ENCODE assay signal across 12 mouse cellular contexts in genomic region chr13:97941099-97941498, GRCm38 (mm10).
A peak's percentile ranks its signal among the peaks of the same experiment; 100 is the strongest.
DNase-seq lines count a peak whose midpoint lies in the region; ATAC-seq lines count a peak whose summit lies in the region.
"Had no signal": no experiment of that assay in that cellular context is flagged by ENCODE, and none has a peak within 500 bp of the region (broad histone marks: within the 10 kb centered on the region; RNA-seq: fewer than 3 reads in every experiment).

No protein-coding gene starts in this region.

- peaks cover 18% of the 10 kb centered on the region for H3K4me1 ChIP-seq in embryonic facial prominence, embryonic 10.5 days
- H3K4me1 ChIP-seq in intestine, embryonic 16.5 days (ENCODE audit: control insufficient read depth, insufficient read depth, low read length) = no peaks in the 10 kb centered on the region
- peaks cover 9% of the 10 kb centered on the region for H3K4me1 ChIP-seq in neural tube, embryonic 15.5 days

- peak; percentile 16 for DNase-seq in gastrocnemius, adult 18-20 months (ENCODE audit: low spot score)
- no peak for DNase-seq in gastrocnemius, postnatal 10 days
- peak; percentile 46 for DNase-seq in embryonic facial prominence, embryonic 10.5 days (ENCODE audit: low spot score)
- DNase-seq in spleen, postnatal 4 days (ENCODE audit: low spot score in 2 of 2) = peak; percentile 30 to 72
- DNase-seq in cerebellum, postnatal 25 days = no peak
- no peak for DNase-seq in layer of hippocampus, adult 8-10 months (ENCODE audit: low spot score in 2 of 2)
- DNase-seq: cerebellum, adult 11 months; lung, embryonic 14.5 days; right cerebral cortex, postnatal 4 days had no signal

- no peaks in the 10 kb centered on the region for H3K9me3 ChIP-seq in embryonic facial prominence, embryonic 10.5 days
- no peaks in the 10 kb centered on the region for H3K9me3 ChIP-seq in intestine, embryonic 16.5 days (ENCODE audit: control insufficient read depth, low read length)
- no peaks in the 10 kb centered on the region for H3K9me3 ChIP-seq in neural tube, embryonic 15.5 days (replicated peaks)

- peak overlapping the region; percentile 57; the same call in 1 of the 2 replicates for H3K27ac ChIP-seq in embryonic facial prominence, embryonic 10.5 days (replicated peaks)
- no peak overlapping the region for H3K27ac ChIP-seq in intestine, embryonic 16.5 days (ENCODE audit: low read length)
- no peak overlapping the region for H3K27ac ChIP-seq in neural tube, embryonic 15.5 days (replicated peaks)
- H3K27ac ChIP-seq: layer of hippocampus, adult 2 months had no signal

- peaks cover 4% of the 10 kb centered on the region; the same call in 1 of the 2 replicates for H3K27me3 ChIP-seq in embryonic facial prominence, embryonic 10.5 days (replicated peaks; ENCODE audit: low read depth, poor library complexity, severe bottlenecking)
- H3K27me3 ChIP-seq in intestine, embryonic 16.5 days (replicated peaks; ENCODE audit: control insufficient read depth, insufficient read depth, low read length) = no peaks in the 10 kb centered on the region
- H3K27me3 ChIP-seq in neural tube, embryonic 15.5 days (replicated peaks) = no peaks in the 10 kb centered on the region

- H3K9ac ChIP-seq in intestine, embryonic 16.5 days (ENCODE audit: low read depth, low read length) = no peak overlapping the region
- H3K9ac ChIP-seq in neural tube, embryonic 15.5 days (replicated peaks) = no peak overlapping the region
- H3K9ac ChIP-seq: lung, embryonic 14.5 days had no signal

- ATAC-seq in intestine, embryonic 16.5 days = peak; percentile 26
- ATAC-seq in neural tube, embryonic 15.5 days (ENCODE audit: low FRiP score) = no peak

- H3K4me3 ChIP-seq in embryonic facial prominence, embryonic 10.5 days = no peak overlapping the region
- no peak overlapping the region for H3K4me3 ChIP-seq in intestine, embryonic 16.5 days (ENCODE audit: low read length)
- H3K4me3 ChIP-seq in neural tube, embryonic 15.5 days (replicated peaks) = no peak overlapping the region
- H3K4me3 ChIP-seq: layer of hippocampus, adult 2 months had no signal

- WGBS in embryonic facial prominence, embryonic 10.5 days = 42% methylated on average over 6 of the region's 6 CpGs
- 61% methylated on average over 6 of the region's 6 CpGs for WGBS in intestine, embryonic 16.5 days
- WGBS in neural tube, embryonic 15.5 days = 75% methylated on average over 6 of the region's 6 CpGs

- no peak overlapping the region for H3K4me2 ChIP-seq in intestine, embryonic 16.5 days (ENCODE audit: low read depth, low read length)
- no peak overlapping the region for H3K4me2 ChIP-seq in neural tube, embryonic 15.5 days
- H3K4me2 ChIP-seq: lung, embryonic 14.5 days had no signal

- H3K36me3 ChIP-seq in embryonic facial prominence, embryonic 10.5 days (replicated peaks) = no peaks in the 10 kb centered on the region
- H3K36me3 ChIP-seq in intestine, embryonic 16.5 days (ENCODE audit: control insufficient read depth, insufficient read depth, low read length) = no peaks in the 10 kb centered on the region
- H3K36me3 ChIP-seq in neural tube, embryonic 15.5 days = no peaks in the 10 kb centered on the region

Comparison
In these comparisons a context has a peak if more than half of its experiments do, and no peak if none do; other contexts are left out.
1. DNase-seq: peak in gastrocnemius, adult 18-20 months (single experiment), embryonic facial prominence, embryonic 10.5 days (single experiment) and spleen, postnatal 4 days (2 of 2); none in gastrocnemius, postnatal 10 days (single experiment), cerebellum, postnatal 25 days (0 of 2) and layer of hippocampus, adult 8-10 months (0 of 2).